Mouse (Mus musculus) small intestine, adult 2 months (tissue): ENCODE results near the gene Sun3.

ENCODE experiments used
- CTCF ChIP-seq: fragments of 200-500 bp; IDR thresholded peaks from 2 replicates; pipeline ENCODE4 v1.5.1; 2012; ENCODE audit warnings: low read depth, mild to moderate bottlenecking, control low read depth, inconsistent platforms, low read length, moderate library complexity, mixed read lengths; ENCODE audit not compliant: insufficient replicate concordance, insufficient read length; ENCODE audit errors: extremely low read depth
- POLR2A ChIP-seq: fragments of 200-500 bp; IDR thresholded peaks from 2 replicates; pipeline ENCODE4 v1.6.1; 2012; ENCODE audit warnings: low read depth, mild to moderate bottlenecking, control low read depth, inconsistent platforms, low read length, moderate library complexity

DNA sequence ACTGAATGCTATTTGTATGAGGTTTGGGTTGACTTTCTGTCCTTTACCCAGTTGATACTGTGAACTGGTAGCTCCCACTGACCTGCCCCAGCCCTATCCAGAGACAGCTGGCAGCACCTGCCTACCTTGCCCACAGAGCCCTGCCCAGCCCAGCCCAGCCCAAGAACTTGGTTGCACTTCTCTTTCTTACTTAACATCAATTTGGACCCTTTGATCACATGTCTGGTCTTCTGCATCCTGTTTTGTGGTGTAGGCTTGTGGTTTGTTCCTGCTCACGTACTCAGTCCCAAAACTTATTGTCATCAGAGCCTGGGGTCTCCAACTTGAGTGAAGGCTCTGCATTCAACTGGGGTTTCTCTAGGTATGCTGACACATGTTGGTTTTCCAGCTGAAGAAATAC, 11.2 kb upstream of the Sun3 start:
- TF ChIP-seq CTCF (no peak), POLR2A (no peak)
